Mouse (Mus musculus) cerebellum, postnatal 10 days (tissue): ENCODE results near the gene Aup1.

Experiments used
- DNase-seq, 2 experiments: peaks; one replicate each; pipeline ENCODE4 v3.0.0; 2021; ENCODE audit warnings: mixed read lengths in 2 of 2

Aup1 gene

GRCm38 (mm10) chr6:83054074-83054851 lies at the start of gene Aup1:
Gene Aup1, plus strand, starts transcription at chr6:83054521.
- peak; percentile 95 to 97 for DNase-seq

- no peak for DNase-seq
Measured at GRCm38 (mm10) chr6:83004872-83005271, 49.4 kb upstream of the Aup1 start.

GRCm38 (mm10) chr6:83005444-83006011 lies 48.8 kb upstream of the Aup1 start:
- DNase-seq, result no peak

GRCm38 (mm10) chr6:83006114-83006513 lies 48.2 kb upstream of the Aup1 start:
- DNase-seq, result no peak

GRCm38 (mm10) chr6:83008659-83009058 lies 45.7 kb upstream of the Aup1 start:
- no peak for DNase-seq

- DNase-seq, result no peak
Measured at GRCm38 (mm10) chr6:83010010-83010409, 44.3 kb upstream of the Aup1 start.

GRCm38 (mm10) chr6:83011255-83011654 lies 43.1 kb upstream of the Aup1 start:
- no peak for DNase-seq

- DNase-seq, result no peak
Measured at GRCm38 (mm10) chr6:83011756-83012155, 42.6 kb upstream of the Aup1 start.

- DNase-seq, result no peak
Measured at GRCm38 (mm10) chr6:83013444-83013843, 40.9 kb upstream of the Aup1 start.

- DNase-seq, result no peak
Measured at GRCm38 (mm10) chr6:83014482-83015466, 39.5 kb upstream of the Aup1 start.

GRCm38 (mm10) chr6:83015749-83016148 lies 38.6 kb upstream of the Aup1 start:
- no peak for DNase-seq

- DNase-seq, result no peak
Measured at GRCm38 (mm10) chr6:83017190-83017589, 37.1 kb upstream of the Aup1 start.

- DNase-seq, result no peak
Measured at GRCm38 (mm10) chr6:83019044-83019443, 35.3 kb upstream of the Aup1 start.

GRCm38 (mm10) chr6:83020121-83020520 lies 34.2 kb upstream of the Aup1 start:
- no peak for DNase-seq

- no peak for DNase-seq
Measured at GRCm38 (mm10) chr6:83020836-83021593, 33.3 kb upstream of the Aup1 start.

GRCm38 (mm10) chr6:83023008-83023407 lies 31.3 kb upstream of the Aup1 start:
- no peak for DNase-seq

- DNase-seq, result no peak
Measured at GRCm38 (mm10) chr6:83023786-83024185, 30.5 kb upstream of the Aup1 start.

GRCm38 (mm10) chr6:83024421-83024820 lies 29.9 kb upstream of the Aup1 start:
- DNase-seq, result no peak

GRCm38 (mm10) chr6:83025221-83025620 lies 29.1 kb upstream of the Aup1 start:
- no peak for DNase-seq

- no peak for DNase-seq
Measured at GRCm38 (mm10) chr6:83027293-83027692, 27.0 kb upstream of the Aup1 start.

- no peak for DNase-seq
Measured at GRCm38 (mm10) chr6:83027706-83028105, 26.6 kb upstream of the Aup1 start.

GRCm38 (mm10) chr6:83029777-83030176 lies 24.5 kb upstream of the Aup1 start:
- DNase-seq, result no peak

- DNase-seq, result no peak
Measured at GRCm38 (mm10) chr6:83031111-83031510, 23.2 kb upstream of the Aup1 start.
